Mouse (Mus musculus): ENCODE results near the gene Capn2.
A peak's percentile ranks its signal among the peaks of the same experiment; 100 is the strongest.

The Capn2 gene

DNA sequence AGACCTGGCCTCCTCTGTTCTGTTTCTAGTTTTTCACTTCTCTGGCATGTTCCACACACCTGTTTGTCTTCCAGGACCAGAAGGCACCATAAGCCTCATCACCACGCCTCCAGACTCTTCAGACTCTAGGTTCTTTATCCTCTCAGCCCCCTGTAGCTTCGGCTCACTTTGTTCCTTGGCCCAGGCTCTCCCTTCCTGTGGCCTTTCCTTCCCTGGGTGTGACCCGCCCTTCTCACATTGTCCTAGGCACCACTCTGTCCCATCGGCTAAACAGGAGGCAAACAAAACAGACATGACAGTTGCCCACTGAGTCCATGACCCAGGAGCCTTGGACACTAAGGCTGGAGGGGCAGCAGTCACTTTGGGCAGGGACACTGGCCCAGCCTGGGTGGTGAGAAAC, 17.2 kb downstream of the Capn2 start:
- DNase-seq: no peak

DNA sequence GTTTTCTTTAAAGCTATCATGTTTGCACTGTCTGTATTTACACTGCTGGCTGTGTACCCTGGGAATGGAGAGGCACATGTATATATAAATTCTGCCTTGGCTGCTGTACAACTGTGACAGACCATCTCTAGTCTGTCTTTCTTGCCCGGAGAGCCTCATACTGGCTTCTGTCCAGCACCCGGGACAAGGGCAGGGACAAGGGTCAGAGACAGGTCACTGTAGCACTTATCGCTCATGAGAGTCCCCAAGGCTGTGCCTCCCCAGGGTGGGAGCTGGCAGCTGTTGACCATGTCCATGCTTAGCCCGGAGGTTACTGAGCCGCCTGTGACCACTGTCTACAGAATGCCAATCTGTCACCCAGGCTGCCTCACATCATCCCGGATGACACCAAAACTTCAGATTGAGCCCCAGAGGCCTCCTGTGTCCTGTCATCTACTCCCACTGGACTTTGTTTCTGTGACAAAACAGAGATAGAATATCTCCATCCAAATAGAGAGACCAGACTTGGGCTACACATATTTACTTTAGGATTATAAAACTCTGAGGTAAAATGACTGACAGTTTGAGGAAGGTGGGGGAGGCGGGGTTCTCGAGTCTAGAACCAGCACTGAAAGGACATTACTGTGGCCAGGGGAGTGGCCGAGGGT, 17.8 kb downstream of the Capn2 start:
- DNase-seq: no peak

DNA sequence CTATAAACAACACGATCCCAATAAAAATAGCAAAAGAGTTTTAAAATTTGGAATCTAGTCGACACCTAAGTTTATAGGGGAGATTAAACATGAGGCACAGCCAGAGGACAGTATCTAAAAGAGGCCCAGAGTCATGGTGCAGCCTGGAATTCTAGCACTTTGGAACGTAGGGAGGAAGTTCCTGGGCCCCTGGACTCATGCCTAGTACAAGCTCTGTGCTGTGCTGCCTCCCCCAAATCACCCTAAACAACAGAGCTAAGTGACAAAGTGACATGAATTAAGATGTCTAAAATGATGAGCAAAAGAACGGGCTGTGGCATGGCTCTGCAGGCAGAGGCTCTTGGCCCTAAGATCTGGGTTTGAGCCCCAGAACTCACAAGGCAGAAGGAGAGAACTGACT, 19.7 kb downstream of the Capn2 start:
- DNase-seq: no peak

DNA sequence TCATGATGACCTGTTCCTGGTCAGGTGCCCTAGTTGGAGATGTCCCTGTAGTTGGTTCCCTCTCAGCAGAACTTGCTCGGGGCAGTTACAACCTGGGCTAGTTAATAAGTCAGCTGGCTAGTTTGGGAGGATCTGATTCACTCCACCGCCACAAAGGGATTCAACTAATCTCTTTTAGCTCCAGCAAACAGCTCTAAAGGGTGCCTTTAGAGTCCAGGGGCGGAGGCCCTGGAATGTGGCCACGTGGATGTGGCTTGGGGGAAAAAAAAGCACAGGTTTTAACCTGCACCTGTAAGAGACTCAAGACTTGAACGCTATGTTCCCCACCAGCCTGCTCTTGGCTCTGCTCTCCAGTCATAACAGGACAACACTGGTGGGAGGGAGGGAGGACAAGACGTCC, 20.7 kb downstream of the Capn2 start:
- DNase-seq: no peak

DNA sequence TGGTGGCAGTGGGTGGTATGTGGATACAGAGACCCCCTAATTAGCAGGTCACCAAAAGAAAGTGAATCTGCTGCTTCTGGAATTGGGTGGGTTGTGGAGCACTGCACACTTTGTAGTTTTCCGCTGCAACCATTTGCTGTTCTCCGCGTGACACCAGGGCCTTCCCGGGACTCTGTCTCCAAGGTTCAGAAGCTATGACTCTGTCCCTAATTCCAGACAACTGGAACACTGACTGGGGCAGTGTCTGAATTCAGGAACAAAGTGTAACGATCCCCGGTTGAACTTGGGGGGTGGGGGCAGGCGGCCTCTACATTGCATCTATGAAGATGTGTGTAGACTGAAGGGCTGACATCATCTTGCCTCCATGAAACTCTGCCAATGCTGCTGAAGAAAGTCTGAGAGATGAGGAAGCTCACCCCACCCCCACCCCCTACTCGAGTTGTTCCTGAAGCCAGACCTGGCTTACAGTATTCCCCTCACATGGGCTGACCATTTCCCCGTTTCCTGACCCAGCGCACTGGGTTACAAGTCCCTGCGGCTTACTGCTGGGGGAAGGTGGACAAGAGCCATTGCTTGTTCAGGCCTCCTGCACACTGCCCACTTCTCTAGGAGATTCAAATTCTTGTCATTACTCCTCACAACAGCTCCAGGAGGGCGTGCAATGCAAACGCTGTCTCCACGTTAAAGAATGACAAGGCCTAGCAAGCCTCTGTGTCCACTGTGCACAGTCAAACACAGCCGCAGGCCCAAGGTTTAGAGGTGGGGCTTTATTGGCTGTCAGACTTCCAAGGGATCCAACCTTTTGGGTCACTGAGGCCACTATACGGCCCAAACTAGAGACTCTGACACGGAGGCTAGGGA, 22.9 kb downstream of the Capn2 start:
- DNase-seq: no peak

DNA sequence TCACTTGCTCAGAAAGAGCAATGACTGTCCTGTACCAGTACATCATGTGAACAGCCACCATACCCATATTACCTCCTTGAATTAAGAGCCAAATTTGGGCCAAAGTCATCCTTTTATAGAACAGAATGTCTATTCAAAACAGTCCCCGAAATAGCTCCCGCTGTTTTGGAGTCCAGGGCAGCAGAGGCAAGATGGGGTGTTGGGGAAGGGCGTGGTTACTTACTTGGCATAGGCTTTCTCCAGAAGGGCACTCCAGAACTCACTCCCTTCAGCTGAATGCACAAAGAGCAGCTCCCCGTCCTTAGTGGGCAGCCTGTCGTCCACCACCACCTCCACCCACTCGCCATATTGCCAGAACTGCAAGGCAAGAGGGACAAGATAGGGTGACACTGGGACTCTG, 25.6 kb downstream of the Capn2 start:
- DNase-seq: no peak

DNA sequence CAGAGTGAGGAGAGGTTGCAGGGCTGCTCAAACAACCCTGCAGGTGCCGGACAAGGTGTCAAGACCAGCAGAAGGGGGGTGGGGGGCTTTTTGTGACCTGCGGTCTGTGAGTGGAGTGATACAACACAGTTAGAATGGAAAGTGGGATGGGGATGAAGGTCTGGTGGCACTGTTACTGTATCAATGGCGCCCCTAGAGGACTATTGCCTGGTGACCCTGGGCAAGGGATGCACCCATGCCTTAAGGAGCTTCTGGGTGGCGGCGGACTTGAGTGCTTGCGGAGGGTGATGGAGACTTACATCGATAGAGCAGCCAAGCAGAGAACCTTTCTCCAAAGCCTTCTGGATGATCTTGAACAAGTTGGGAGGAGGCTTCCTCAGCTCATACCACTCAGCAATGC, 26.8 kb downstream of the Capn2 start:
- peak; percentile 38 for DNase-seq

DNA sequence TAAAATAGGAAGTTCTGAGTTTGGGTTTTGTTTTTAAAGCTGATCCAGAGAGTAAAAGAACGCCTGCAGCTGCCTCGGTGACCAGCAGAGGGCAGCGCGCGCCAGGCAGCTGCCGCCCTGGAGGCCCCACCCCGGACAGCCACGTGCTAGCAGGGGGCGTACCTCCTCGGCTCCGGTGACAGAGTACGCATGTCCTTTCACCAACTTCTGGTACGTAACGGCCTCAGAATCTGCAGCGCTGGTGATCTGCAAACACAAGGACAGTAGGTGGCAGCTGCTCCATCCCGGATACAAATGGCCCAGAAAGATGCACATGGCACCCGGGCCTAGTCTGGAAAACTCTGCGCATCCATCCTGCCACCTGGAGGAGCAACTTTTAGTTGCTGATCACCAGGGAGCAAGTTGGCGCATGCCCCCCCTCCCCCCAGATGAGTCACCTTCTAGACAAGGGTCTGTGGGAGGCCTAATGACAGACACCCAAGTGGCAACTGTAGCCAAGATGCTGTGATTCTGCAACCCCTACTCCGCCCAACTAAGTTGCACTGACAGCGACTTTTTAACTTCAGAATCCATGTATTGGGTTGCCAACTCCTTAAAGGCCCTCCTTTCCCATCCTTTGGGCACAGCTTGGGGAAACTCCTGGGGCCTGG, 27.5 kb downstream of the Capn2 start:
- peak; percentile 95 for DNase-seq

DNA sequence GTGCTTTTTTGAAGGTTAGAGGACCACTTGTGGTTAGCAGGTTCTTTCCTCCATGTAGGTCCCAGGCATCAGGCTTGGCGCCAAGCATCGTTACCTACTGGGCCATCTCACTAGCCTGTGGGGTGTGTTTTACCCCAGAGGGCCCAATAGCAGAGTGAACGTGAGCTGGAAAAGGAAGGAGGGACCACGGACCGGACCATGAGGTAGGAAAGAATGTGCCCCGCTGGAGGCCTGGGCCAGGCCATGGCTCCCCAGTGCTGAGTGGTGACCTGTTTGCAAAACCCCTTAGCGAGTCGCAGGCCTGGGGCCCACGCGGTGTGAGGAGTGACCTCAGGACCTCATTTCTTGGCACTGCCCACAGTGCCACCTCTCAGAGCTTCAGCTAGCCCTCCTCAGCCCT, 28.9 kb downstream of the Capn2 start:
- DNase-seq: peak; percentile 10

DNA sequence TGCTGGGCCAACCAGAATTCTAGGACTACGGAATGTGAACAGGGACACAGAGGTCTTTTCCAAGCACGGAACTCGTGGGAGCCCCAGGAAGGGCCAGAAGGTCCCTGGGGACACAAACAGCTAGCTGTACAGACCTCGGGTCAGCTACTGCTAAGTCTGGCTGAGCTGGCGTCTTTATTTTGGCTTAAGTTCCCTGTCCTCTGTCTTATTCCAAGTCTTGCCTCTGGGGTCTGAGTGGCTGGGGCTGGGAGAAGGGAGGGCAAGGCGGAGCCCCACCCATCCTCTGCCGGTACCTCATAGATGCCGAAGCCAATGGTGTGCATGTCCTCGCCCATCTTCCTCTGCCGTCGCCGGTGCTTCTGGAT, 33.5 kb downstream of the Capn2 start:
- DNase-seq: no peak

DNA sequence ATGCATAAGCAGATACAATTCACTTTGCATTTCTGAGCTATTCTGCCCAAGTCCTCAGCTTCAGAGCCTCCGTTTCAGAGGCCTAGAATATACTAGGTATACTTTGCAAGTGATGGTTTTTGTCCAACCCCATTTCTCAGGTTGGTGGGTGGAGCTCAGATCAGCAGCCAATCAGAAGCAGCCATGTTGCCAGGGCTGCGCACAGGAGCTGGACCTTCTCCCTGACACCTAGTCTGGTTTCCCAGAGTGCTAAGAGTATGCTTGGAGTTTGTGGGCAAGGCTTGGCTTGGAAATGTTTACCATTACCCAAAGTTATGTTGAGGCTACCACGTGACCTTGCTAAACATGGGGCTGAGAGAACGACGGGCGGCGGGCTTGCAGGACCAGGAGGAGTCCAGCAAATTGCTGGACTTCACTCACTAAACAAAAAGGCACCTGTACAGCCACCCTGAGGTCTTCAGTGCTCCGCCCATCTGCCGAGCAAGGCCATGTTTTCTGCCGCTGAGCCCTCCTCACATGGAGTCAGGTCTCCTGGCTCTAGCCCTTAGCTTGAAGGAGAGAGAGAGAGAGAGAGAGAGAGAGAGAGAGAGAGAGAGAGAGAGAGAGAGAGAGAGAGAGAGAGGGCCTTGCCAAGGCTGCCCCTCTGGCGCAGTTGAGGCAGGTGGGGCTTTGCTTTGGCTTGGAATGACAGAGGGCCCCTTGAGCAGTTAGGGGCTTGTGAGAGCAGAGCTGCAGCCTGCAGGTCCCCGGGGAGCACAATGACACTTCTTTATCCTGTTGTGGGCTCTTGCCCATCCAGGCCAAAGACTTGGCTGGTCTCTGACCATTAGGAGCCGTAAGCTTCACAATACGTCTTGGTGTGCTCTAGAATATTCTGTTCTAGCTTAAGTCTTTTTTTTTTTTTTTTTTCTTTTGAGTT, 34.2 kb downstream of the Capn2 start:
- DNase-seq: no peak

DNA sequence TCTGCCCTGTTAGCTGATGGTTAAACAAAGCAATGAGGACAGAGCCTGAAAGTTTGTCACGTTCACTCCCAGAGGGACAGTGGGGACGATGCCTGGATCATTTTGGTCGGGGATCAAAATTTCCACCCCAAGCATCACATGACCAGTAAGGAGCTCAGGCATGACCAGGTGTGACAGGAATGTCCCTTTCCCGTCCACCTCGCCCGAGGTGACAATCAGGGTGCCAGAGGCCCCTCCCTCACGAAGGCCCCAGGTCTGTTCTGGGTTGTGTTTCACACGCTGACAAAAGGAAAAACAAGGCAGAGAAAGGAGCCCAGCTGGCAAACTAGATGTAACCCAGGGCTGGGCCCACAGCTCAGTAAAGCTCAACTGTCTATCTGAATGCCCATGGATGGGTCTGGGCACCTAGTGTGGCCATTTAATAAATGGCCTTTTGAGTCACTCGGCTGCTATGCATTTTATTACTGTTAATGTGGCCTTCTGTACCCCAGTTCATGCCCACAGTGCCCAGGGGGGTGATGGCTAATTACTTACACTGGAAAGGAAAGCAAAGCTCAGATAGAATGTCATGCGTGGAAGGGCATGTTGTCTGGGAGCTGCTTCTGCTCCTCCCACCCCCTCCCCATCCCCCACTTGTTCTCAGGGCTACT, 35.6 kb downstream of the Capn2 start:
- no peak for DNase-seq

DNA sequence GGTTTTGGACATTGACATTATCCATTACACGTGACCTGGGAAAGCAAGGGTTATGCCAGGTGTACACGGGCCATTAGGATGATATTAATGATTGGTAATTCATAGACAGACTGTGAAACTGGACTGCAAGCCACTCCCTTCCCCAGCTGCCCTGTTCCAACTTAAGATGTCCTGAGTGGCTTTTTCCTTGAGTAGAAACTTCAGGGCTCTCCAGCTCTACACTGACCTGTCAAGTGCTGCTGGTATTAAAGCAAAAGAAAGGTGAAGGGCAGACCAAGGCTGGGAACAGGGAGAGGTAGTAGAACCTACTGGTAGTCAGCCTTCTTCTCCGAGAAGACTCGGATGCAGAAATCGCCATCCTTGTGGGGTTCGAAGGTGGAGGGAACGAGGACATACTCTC, 36.3 kb downstream of the Capn2 start:
- DNase-seq: no peak

DNA sequence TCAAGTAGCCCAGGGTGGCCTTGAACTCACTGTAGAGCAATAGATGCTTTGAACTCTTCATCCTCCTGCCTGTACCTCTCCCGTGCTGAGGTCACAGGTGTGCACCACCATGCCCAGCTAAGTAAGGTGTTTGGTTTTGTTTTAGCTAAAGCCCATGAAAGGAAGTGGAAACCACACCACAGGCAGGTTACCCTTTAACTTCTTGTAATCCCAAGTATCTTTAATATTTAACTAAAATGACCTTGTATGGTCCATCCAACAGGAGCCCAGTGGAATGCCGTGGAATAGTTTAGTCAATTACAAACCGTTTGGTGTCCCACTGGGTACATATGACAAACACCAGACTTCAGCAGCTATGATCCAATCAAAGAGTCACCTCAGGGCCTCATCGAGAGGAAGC, 38.5 kb downstream of the Capn2 start:
- DNase-seq: no peak

DNA sequence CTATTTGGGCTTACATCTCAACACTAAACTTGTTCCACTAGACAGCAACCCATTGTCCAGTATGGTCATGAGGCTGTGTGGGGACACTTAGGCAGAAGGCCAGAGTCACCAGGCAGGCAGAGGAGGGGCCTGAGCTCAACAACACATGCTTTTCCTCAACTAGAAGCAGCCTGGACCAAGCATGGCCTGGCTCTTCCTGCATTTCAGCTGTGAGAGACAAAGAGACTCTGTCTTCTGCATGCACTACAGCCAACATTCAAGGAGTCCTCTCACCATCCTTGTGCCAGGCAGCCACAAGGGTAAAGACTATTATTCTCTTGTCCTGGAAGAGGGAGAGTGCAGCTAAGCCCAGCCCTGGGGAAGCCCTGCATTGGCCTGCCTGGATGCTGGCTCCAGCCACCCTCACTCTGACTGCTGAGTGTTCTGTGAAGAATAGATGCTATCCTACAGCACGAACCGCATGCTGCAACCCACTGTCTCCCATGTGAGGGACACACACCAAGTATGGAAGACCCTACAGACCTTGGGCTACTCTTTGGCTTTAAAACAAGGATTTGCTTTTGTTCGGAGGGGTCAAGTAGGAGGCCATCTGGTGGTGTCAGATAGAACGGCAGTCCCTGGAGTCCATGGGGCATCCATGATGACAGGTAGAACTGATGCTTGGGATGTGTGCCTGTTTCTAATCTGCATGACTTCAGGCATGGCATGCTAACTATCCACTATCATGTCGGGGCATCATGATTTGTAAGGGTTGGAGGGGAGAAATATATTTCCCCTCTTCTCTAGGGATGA, 42.2 kb downstream of the Capn2 start:
- DNase-seq: no peak

DNA sequence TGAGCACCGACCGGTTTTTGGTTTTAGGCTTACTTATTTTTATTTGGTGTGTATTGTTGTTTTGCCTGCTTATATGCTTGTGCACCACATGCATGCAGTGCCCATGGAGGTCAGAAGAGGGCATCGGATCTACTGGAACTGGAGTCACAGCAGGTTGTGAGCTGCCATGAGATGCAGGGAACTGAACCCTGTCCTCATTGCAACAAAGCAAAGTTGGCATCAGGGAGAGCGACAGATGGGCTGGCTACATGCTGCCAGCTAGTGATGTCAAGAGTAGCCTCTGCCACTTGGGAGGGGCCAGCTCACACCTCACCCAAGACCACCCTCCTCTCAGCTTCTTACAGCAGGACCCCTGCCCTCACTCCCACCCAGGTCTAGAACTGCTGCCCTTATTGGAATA, 51.4 kb downstream of the Capn2 start:
- peak; percentile 36 for DNase-seq

DNA sequence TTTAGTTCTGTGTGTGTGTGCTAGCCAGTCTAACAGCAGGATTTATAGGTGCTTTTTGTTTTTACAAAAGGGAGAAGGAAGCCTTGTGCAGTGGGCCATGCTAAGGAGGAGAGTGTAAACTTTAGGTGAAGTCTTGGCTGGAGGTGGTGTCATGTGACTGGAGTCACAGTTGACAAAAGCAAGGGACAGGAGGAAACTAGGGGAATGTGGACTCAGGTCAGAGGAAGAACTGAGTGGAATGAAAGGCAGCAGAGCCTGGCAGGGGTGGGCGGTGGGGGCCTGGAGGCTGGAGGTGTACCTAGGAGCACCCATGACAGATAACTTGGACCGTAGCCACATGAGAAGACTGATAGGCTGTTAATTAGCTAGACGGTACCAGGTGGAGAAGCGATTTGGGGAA, 52.1 kb downstream of the Capn2 start:
- DNase-seq: no peak

DNA sequence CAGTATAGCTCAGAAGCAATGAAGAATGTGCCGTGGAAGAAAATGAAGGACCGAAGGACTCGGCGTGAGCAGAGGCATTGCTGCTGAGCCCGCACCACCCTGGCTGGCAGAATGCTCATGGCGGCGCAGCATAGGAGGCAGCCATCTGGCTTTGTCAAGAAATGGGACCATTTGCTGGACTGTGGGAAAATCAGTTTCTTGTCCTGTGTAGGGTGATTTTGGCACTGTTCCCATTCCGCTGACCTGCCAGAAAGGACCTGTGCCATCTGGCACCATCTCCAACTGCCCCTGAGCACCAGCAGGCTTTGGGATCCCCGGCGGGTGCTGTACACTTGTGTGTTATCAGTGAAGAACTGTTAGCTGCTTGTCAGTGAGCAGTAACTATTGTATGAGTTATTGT, 55.6 kb downstream of the Capn2 start:
- DNase-seq: no peak

DNA sequence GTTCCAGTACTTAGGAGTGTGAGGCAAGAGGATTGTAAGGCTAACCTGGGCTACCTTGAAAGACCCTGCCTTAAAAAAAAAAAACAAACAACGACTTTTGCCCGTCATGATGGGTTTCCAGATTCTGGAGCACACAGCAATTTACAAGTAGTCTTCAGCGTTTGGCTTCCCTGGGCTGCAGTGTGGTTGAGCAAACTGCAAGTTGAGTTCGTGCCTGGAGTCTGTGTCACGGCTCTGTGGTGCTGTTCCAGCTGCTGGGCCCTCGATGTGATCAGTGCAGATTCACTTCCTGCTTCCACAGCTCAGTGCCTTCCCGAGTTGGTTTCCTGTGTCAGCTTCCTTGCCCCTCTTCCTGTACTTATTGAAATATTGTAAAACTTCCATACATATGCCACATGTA, 56.1 kb downstream of the Capn2 start:
- DNase-seq: no peak

DNA sequence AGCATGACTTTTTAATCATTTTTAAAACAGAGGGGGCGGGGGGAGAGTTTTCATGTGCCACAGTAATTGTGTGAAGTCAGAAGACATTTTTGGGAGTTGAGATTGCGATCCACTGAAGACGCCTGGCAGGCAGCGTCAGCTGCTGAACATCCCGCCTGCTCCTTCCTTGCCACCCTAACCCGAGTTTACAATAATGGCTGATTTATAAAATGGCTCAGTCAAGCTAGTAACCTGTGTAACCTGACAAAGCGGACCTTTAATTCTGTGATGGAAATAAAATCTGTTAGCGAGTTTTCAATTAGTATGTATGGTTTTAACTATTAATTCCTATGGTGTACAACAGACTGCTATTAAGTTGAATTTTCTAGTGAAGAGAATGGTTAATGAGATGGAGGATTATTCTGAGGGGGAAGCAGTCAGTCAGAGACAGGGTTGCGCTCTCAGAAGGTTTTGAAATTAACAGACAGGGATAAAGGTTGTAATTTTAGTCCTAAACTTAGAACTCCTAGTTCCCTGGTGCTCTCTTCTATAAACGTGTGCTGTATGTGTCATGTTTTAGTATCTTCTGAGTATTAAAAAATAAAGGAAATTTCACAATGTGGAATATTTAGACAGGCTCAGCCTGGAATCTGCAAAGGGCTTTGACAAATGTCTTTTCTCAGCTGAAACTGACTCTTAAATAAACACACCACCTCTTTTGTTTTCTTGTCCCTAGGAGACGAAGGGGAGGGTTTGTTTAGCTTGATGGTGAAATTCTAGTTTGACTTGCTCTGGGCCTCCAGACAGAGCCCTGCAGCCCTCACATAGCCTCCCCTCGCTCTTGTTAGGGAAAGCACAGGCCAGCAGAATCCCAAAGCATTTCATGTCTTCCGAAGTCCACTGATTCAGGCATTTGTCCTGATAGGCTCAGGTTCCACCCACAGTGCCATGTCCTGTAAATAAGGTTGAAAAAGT, 56.8 kb downstream of the Capn2 start:
- no peak for DNase-seq

DNA sequence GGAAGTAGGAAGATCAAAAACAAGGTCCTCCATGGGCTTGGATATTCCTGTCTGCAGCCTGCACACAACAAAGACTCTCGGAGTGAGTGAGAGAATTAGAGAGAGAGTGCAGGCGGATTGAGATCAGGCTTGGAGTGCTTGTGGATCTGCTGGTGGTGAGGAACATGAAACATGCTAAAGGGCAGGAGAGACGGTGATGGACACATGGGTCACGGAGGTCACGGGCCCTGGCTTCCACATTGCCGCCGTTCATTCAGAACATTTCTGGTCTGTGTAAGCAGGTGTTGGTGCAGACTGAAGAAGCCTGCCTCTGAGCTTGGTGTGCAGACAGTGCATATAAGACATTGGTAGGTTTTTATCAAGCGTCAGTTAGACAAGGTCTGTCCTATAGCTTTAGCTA, 58.0 kb downstream of the Capn2 start:
- DNase-seq: no peak

All from thymus, postnatal 4 days (tissue).